8 mouse cellular contexts compared by ENCODE assay signal in genomic region chr9:43105664-43106361, GRCm38 (mm10). TPM values are rescaled to one million over a fixed set of nuclear protein-coding genes. Genes with fewer than 3 reads are reported as not detected.
A peak's percentile ranks its signal among the peaks of the same experiment; 100 is the strongest.
DNase-seq lines count a peak whose midpoint lies in the region; ATAC-seq lines count a peak whose summit lies in the region.

No protein-coding gene starts in this region.

- peak overlapping the region; percentile 82 for H3K4me2 ChIP-seq in lung, embryonic 16.5 days (ENCODE audit: low read depth, low read length)

- H3K36me3 ChIP-seq in hindbrain, embryonic 10.5 days, result peaks cover 8% of the 10 kb centered on the region
- no peaks in the 10 kb centered on the region for H3K36me3 ChIP-seq in lung, embryonic 16.5 days (ENCODE audit: control insufficient read depth, insufficient read depth, low read length)

- peak; percentile 83 for ATAC-seq in lung, embryonic 16.5 days (ENCODE audit: low read depth)

- peaks cover 39% of the 10 kb centered on the region for H3K4me1 ChIP-seq in hindbrain, embryonic 10.5 days (replicated peaks)
- peaks cover 29% of the 10 kb centered on the region for H3K4me1 ChIP-seq in lung, embryonic 16.5 days (replicated peaks; ENCODE audit: control insufficient read depth, insufficient read depth, low read length)

- H3K27me3 ChIP-seq in hindbrain, embryonic 10.5 days (ENCODE audit: insufficient read depth, poor library complexity, severe bottlenecking), result no peaks in the 10 kb centered on the region
- H3K27me3 ChIP-seq in lung, embryonic 16.5 days (ENCODE audit: control insufficient read depth, insufficient read depth, low read depth, low read length), result no peaks in the 10 kb centered on the region

- H3K9me3 ChIP-seq in hindbrain, embryonic 10.5 days, result no peaks in the 10 kb centered on the region
- H3K9me3 ChIP-seq in lung, embryonic 16.5 days (ENCODE audit: control insufficient read depth, low read length), result no peaks in the 10 kb centered on the region

- peak overlapping the region; percentile 95 for H3K27ac ChIP-seq in hindbrain, embryonic 10.5 days
- peak overlapping the region; percentile 94 for H3K27ac ChIP-seq in lung, embryonic 16.5 days (ENCODE audit: low read length)

- peak; percentile 98 for DNase-seq in Muller cell, postnatal 12 days (ENCODE audit: inconsistent ontology term)
- DNase-seq in cerebellum, adult 9-11 months, result peak; percentile 93
- peak; percentile 72 to 88 for DNase-seq in frontal cortex, adult 2 months (ENCODE audit: extremely low spot score in 1 of 2, low spot score in 1 of 2)
- peak; percentile 92 for DNase-seq in hindbrain, embryonic 10.5 days (ENCODE audit: low spot score)
- DNase-seq in layer of hippocampus, adult 9-10 months (ENCODE audit: low spot score), result peak; percentile 73
- peak; percentile 95 for DNase-seq in ovary, postnatal 36 days (ENCODE audit: low spot score)
- DNase-seq in thymus, postnatal 14 days, result peak; percentile 61

- H3K4me3 ChIP-seq in hindbrain, embryonic 10.5 days, result peak overlapping the region; percentile 79
- H3K4me3 ChIP-seq in lung, embryonic 16.5 days (ENCODE audit: low read length), result peak overlapping the region; percentile 90

- peak overlapping the region; percentile 96 for H3K9ac ChIP-seq in lung, embryonic 16.5 days (ENCODE audit: low read length)

- 1% methylated on average over 91 of the region's 91 CpGs for WGBS in hindbrain, embryonic 10.5 days
- WGBS in lung, embryonic 16.5 days, result under 1% methylated on average over 64 of the region's 91 CpGs

RNA-seq across cellular contexts. Expression of gene Arhgef12, which starts 1.2 kb away (rescaled TPM):
- polyA plus RNA-seq in frontal cortex, adult 2 months (2012; rRNA removed), result 63.2 and 67.2 TPM in 2 replicates
- 7.9 and 8.2 TPM in 2 replicates for polyA plus RNA-seq in hindbrain, embryonic 10.5 days (2016; fragmentation: Nextera tagmentation; extraction: Ambion mirVana)
- 12.1 and 14.4 TPM in 2 replicates for polyA plus RNA-seq in lung, embryonic 16.5 days (2015; fragmentation: Nextera tagmentation; extraction: Ambion mirVana)

RNA-seq across cellular contexts. Expression of gene Tmem136, which starts 10.6 kb away (rescaled TPM):
- polyA plus RNA-seq in frontal cortex, adult 2 months (2012; rRNA removed), result 26.1 and 28.1 TPM in 2 replicates
- polyA plus RNA-seq in hindbrain, embryonic 10.5 days (2016; fragmentation: Nextera tagmentation; extraction: Ambion mirVana), result 13.0 and 13.7 TPM in 2 replicates
- 4.2 and 4.4 TPM in 2 replicates for polyA plus RNA-seq in lung, embryonic 16.5 days (2015; fragmentation: Nextera tagmentation; extraction: Ambion mirVana)

Comparison
In these comparisons a context has a peak if more than half of its experiments do, and no peak if none do; other contexts are left out.
1. Peak in every context shown above with its lines: DNase-seq, ATAC-seq, H3K4me3 ChIP-seq and H3K27ac ChIP-seq.